Mouse (Mus musculus): ENCODE measurements at regions not wholly inside any gene's neighbourhood (a gene's known extent, or its start where the extent isn't known, plus 50 kb on each side); places are given as distances from the start of the nearest gene placed in this dataset.
"Not testable (repeated sequence)": the region's sequence is repeated elsewhere in the genome, so short reads cannot be mapped to it uniquely, and the experiment has no call there.

DNA sequence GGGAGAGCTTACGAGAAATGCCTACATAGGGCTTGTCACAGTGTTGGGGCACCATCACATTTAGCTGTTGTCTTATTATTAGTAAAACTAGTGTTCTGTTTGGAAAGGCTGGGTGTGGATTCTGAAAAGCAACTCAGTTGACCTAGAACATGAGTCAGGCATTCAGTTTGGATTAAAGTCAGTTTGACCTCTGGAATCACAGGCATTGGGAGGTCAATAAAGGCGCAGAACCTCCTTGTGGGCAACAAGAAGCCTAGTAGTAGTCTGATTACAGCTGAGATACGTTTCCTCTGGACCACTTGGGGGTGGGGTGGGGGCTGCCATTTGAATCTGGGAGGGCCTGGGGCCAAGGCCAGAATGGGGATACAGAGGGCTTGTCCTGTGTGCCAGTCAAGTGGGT is 52.1 kb upstream of the Map3k1 start:
- DNase-seq (ENCODE audit: low spot score) = no peak

GRCm38 (mm10) chr13:111862316-111862715 is 53.5 kb upstream of the Map3k1 start:
- no peak for DNase-seq (ENCODE audit: low spot score)

- no peak for DNase-seq (ENCODE audit: low spot score)
Measured at GRCm38 (mm10) chr13:111865956-111866355, 57.2 kb upstream of the Map3k1 start.

DNA sequence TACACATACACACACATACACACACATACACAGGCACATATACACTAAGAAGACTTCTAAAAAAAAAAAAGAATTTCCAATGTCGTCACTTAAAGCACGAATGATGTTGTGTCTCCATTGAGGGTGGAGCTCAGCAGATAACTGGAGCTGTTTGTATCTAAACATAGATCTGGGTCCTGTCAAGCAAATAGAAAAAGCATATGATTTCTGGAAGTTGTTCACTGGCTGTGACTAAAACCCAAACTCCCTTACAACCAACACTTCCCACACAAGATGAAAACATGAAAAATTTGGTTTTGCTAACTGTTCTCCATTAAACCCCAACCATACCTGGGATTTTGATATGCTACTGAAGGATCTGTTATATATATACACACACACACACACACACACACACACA is 58.5 kb upstream of the Map3k1 start:
- no peak for DNase-seq (ENCODE audit: low spot score)

DNA sequence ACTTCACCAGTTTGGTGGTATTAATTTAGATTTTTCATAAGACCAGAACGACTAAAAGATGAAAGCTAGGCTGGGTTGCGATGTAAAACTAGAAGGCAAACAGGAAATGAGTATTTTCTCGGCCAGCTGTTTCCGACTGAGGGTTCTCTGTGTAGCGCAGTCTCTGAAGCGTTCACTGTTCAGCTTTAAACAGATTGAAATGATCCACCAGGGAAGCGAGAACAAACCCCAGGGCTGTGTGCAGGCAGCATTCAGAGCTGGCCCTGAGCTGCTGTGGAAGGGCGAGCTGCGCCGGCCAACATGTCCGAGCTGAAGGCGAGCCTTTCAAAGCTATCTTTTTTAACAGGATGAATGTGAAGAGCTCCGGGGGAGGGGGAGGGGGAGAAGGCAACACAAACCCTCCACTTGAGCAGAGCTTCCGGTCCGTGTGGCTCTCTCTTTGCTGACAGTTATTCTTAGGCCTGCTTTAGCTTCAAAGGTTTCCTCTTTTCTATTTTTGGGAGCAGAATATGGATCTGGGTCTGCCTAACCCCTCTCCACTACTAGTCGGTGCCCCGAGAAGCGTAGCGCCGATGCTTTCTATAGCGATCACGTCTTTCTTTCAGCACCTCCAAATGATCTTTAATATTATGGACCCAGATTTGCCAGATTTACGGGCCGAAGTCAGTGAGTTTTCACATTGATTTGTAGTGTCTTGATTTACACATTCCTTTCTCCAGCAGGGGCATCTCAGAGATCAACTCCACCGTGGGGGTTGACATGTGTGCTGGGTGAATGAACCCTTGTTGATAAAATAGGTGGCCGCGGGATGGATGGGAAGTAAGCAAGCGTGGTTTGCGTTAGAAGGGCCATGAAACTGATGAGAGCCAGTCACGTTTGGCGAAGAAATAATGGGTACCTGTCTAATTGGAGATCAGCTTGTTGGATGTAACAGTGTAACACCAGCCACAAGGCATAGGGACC is 59.3 kb upstream of the Map3k1 start:
- peak; percentile 43 for DNase-seq (ENCODE audit: low spot score)

DNA sequence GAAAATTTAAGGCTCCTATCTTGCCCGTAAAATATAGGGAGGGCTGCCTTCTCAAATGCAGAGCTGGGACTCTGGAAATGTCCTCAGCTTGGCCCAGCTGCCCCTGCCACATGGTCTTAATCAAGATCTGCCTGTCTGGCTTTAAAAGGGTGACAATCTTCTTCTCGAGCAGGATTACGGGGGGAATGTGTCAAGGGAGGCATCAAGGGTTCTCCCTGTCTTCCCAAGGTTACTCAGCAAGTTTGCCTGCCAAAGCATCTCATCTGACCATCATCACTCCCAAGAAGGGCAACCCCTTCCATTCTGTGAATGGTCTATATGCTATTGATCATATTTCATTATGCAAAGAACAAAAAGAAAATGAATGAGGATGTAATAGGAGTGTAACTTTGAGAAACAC is 60.2 kb upstream of the Map3k1 start:
- DNase-seq (ENCODE audit: low spot score) = no peak

DNA sequence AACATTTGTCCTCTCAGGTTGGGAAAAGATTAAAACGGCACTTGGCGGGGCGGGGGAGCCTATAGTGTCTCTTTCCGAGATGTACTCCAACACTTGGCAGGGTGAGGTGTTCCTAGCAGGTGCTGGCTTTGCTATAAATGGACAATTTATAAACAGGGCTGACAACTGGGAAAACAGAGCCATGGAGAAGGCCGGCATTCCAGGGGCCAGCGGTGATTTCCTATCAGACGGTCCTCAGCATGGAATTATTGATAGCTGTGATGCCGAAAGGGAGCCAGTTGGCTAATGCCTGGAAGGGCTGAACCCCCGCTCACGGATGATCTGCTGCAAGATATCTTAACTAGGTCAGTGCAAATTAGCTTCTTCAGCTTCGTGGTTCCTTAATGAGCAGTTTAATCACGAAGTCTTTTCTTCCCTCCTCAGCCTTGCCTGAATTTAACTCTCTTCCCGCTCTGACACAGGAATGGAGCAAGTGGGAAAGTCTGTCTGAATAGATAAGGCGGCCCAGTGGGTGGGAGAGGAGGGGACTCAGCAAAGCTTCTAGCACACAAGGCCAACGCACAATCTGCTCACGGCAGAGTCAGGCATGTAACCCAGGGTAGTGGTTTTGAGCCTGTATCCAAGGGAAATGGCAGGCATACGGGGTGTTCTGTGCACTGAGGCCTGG is 61.1 kb upstream of the Map3k1 start:
- no peak for DNase-seq (ENCODE audit: low spot score)

- no peak for DNase-seq (ENCODE audit: low spot score)
Measured at GRCm38 (mm10) chr13:111870505-111870904, 61.7 kb upstream of the Map3k1 start.

- no peak for DNase-seq (ENCODE audit: low spot score)
Measured at GRCm38 (mm10) chr13:111871672-111872410, 63.0 kb upstream of the Map3k1 start.

GRCm38 (mm10) chr13:111874330-111874729 is 65.5 kb upstream of the Map3k1 start:
- no peak for DNase-seq (ENCODE audit: low spot score)

DNA sequence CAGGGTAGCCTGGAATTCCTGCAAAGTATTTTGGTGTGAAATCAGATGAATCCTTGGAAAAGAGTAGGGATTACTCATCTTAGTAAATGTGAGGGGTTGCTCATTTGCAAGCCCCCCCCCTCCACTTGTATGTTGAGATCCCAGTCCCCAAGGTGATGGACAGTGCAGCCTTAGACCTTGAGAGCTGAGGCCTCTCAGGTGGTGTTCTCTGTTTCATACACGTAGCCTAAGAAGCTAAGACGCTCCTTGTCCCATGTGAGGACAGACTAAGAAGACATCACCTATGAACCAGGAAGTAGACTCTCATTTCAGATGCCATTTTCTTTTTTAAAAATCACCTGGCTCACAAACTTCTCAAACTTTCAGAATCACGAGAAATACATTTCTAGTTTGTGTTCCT is 67.6 kb upstream of the Map3k1 start:
- no peak for DNase-seq (ENCODE audit: low spot score)

DNA sequence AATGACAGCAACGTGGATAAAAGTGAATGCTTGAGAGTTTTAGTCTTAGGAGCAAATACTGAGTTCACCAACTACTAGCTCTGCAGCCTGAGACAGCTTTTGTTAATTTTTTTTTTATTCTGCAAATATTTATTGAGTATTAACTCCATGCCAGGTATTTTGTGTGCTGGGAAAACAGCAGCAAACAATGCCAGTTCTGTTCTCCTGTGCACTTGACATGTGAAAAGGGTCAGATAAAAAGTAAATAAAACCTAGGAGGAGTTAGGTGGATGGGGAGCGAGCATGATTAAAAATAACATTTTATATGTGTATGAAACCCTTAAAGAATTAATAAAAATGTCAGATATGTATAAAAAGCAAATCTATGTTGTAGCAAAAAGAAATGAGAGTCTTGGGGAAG is 68.1 kb upstream of the Map3k1 start:
- DNase-seq (ENCODE audit: low spot score) = no peak

GRCm38 (mm10) chr13:111883768-111884566 is 75.2 kb upstream of the Map3k1 start:
- DNase-seq (ENCODE audit: low spot score) = not testable (repeated sequence)

DNA sequence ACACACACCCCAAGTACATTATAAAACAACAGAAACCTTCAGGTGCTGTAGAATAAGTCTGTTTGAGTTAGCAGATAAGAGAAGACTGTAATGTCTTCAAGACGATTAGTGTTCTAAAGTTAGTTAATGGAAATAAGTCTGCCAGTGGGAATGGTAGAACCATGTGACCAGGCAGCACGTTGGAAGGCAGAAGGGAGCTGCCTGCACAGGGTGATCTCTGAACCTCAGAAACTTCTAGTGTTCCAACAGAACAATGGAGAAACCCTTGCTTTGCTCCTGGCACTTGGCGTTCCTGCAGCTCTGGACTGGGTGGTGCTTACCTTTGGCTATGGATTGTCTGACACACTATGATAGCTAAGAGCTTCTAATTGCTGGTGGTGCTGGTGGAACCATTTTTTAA is 82.0 kb upstream of the Map3k1 start:
- no peak for DNase-seq (ENCODE audit: low spot score)

DNA sequence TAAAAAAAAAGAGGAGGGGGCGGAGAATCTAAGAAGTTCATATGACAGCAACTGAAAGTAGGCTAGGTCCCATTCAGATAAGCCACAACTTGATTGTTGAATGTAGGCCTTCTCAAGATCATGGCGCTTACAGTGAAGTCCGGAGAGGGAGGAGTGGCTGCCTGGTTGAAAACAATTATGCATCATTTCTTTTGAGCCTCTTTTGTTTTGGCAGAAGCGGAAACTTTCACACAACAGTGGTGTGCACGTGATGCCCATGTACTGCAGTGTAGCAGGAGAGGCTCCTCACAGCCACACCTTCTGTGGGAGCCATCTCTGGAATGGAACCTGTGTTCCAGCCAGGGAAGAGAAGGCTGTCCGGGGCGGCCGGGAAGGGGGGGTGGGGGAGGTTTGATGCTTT is 83.3 kb upstream of the Map3k1 start:
- no peak for DNase-seq (ENCODE audit: low spot score)

DNA sequence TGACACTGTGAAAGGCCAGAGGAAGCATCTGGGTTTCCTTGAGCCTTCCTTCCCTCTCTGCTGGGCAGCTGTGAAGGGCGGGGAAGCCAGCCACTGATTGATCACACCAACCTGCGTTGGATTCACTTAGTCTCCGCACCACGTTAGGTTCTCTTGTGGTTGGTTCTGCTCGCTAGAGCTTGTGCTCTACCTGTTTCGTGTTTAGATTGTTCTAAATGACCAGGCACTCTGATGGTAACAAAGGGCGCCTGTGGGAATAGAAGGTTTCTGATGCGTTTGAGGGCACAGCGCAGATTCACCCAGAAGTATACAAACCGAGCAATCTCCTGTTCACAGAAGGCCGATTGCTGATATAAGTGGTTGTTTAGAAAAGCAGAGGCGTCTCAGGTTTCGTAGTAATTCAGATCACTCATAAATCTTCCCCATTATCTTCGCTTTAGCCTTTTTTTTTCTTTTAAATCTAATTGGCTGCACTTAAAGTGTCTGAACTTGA is 84.5 kb upstream of the Map3k1 start:
- no peak for DNase-seq (ENCODE audit: low spot score)

- no peak for DNase-seq (ENCODE audit: low spot score)
Measured at GRCm38 (mm10) chr13:111894804-111895478, 86.1 kb upstream of the Map3k1 start.

- no peak for DNase-seq (ENCODE audit: low spot score)
Measured at GRCm38 (mm10) chr13:111896279-111896678, 87.5 kb upstream of the Map3k1 start.

- DNase-seq (ENCODE audit: low spot score) = no peak
Measured at GRCm38 (mm10) chr13:111903361-111903760, 94.6 kb upstream of the Map3k1 start.

DNA sequence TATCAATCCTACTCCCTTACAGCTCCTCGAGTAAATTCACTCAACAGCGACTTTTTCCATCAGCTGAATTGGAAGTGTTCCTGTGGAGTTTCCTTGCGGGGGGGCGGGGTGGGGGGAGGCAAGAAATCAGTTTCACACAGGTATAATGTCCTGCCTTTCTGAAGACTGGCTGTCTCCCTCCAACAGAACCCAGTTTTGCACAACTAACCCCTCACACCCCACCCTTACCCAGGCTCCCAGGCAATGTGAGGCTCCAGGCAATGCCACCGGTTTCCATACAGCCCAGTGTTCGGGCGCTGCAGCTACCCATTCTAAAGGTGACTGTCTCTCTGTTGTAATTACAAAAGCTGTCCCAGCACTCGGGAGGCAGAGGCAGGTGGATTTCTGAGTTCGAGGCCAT is 95.1 kb upstream of the Map3k1 start:
- DNase-seq (ENCODE audit: low spot score) = no peak

DNA sequence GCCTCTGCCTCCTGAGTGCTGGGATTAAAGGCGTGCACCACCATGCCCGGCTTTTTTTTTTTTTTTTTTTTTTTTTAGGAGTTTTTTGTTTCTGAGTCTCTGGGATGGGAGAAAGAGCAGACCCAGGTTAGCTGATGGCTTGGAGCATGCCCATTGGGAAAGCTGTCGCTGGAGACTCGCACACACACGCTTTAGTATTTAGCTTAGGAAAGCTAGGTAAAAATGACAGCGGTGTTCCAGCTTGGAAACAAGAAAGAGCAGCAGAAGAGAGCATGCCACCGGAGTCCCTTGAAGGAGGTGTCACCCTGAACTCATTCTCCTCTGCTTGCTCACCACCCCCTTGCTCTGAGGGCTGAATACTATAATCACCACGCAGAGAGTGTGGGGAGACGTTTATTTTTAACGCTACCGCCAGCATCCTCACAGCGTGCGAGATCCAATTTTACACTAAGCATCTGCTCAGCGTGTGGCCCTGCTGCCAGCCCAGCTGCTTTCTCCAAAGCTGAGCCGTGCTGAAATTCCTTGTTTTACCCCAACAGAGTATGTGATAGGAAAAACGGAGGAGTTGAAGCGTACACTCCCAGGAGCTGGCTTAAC is 95.9 kb upstream of the Map3k1 start:
- DNase-seq (ENCODE audit: low spot score) = peak; percentile 73
